Mouse (Mus musculus): ENCODE results near the gene Casq2.
"Not testable (repeated sequence)": the region's sequence is repeated elsewhere in the genome, so short reads cannot be mapped to it uniquely, and the experiment has no call there.

DNA sequence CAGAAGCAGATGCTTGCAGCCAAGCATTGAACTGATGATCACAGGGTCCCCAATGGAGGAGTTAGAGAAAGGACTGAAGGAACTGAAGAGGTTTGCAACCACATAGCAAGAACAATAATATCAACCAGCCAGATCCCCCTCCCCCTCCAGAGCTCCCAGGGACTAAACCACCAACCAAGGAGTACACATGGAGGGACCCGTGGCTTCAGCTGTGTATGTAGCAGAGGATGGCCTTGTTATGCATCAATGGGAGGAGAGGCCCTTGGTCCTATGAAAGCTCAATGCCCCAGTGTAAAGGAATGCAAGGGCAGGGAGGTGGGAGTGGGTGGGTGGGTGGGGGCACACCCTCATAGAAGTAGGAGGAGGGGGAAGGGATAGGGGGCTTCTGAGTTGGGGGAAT, 77.6 kb downstream of the Casq2 start:
- TF ChIP-seq TAL1, GATA1 (IDR thresholded peaks at IDR 0.05; ENCODE audit: low read length): not testable (repeated sequence)
